Mouse (Mus musculus) CH12.LX (cell line): ENCODE data around the gene Dync2li1.

Source experiments
- NRF1 ChIP-seq: IDR thresholded peaks from 2 replicates; pipeline ENCODE4 v1.6.1; 2014; ENCODE audit warnings: low read depth, mild to moderate bottlenecking, inconsistent platforms, low read length, improper control_type of control experiment, moderate library complexity
- PAX5 ChIP-seq: IDR thresholded peaks from 2 replicates; pipeline ENCODE4 v1.6.1; 2012; ENCODE audit warnings: low read length, inconsistent platforms, mixed read lengths
- POLR2A ChIP-seq: IDR thresholded peaks from 2 replicates; pipeline ENCODE4 v1.6.1; 2011; ENCODE audit warnings: low read depth, mild to moderate bottlenecking, improper control_type of control experiment, low read length
- TCF12 ChIP-seq: IDR thresholded peaks from 2 replicates; pipeline ENCODE4 v1.6.1; 2014; ENCODE audit warnings: low read depth, mild to moderate bottlenecking, inconsistent platforms, low read length, improper control_type of control experiment
- ZC3H11A ChIP-seq: IDR thresholded peaks from 2 replicates; pipeline ENCODE4 v1.6.1; 2012; ENCODE audit warnings: low read depth, mild to moderate bottlenecking, inconsistent platforms, low read length, improper control_type of control experiment
- ZNF384 ChIP-seq: IDR thresholded peaks from 2 replicates; pipeline ENCODE4 v1.6.1; 2012; ENCODE audit warnings: low read depth, low read length, improper control_type of control experiment, inconsistent platforms

GRCm38 (mm10) chr17:84688834-84689233, 62.5 kb downstream of the Dync2li1 start:
- no peak for TF ChIP-seq ZC3H11A
- TF ChIP-seq TCF12: no peak
- TF ChIP-seq PAX5: no peak
- no peak for TF ChIP-seq ZNF384
- no peak for TF ChIP-seq POLR2A
- TF ChIP-seq NRF1: no peak
